Mouse (Mus musculus) testis, adult 2 months (tissue): ENCODE results near the gene Mbd4.

ENCODE experiments used
- CTCF ChIP-seq: fragments of 200-500 bp; IDR thresholded peaks from 2 replicates; pipeline ENCODE4 v1.5.1; 2012; ENCODE audit warnings: low read depth, mild to moderate bottlenecking, inconsistent platforms, low read length, moderate library complexity; ENCODE audit not compliant: control insufficient read depth, insufficient read depth, insufficient replicate concordance
- POLR2A ChIP-seq: fragments of 200-500 bp; IDR thresholded peaks from 2 replicates; pipeline ENCODE4 v1.6.1; 2012; ENCODE audit warnings: low read depth, mild to moderate bottlenecking, inconsistent platforms, low read length, moderate library complexity; ENCODE audit not compliant: control insufficient read depth

DNA sequence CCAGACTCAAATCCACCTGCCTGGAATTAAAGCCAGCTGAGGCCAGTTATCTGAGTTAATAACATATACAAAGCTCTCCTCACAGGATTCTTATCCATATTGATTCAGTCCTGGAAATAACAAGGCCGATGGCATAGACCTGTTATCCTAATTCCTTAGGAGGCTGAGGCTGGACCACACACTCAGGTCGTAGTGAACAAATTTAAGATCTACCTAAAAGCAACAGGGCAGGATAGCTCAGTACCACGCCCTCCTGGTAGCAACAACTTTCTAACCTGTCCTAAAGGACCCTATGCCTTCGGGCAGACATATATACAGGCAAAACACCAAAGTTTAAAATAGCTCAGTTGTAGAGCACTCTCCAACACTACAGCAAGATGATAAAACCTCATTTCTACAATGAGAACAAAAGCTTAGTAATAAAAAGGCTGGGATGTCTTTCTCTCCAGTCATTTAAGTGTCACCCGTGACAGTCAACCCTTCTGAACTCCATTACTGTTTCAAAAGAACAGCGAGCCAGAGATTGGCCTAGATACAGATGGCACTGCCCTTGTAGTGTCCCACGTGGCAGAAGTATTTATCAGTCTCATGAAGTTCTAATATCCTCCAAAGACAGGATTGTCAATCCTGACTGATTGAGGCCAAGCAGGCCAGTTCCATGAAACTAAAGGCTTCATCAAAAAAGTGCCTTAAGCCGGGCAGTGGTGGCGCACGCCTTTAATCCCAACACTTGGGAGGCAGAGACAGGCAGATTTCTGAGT is 48.6 kb downstream of the Mbd4 start:
- TF ChIP-seq CTCF (no peak), POLR2A (no peak)
